Mouse (Mus musculus): ENCODE measurements around the gene Myo1g.

The Myo1g gene

GRCm38 (mm10) chr11:6487496-6487895 is 33.3 kb downstream of the Myo1g start:
- DNase-seq = no peak

- no peak for DNase-seq
Observed at GRCm38 (mm10) chr11:6486916-6487315, 33.8 kb downstream of the Myo1g start.

- DNase-seq = no peak
Observed at GRCm38 (mm10) chr11:6484244-6484959, 36.4 kb downstream of the Myo1g start.

GRCm38 (mm10) chr11:6483103-6483502 is 37.7 kb downstream of the Myo1g start:
- DNase-seq = no peak

- DNase-seq = no peak
Observed at GRCm38 (mm10) chr11:6481669-6482185, 39.0 kb downstream of the Myo1g start.

- DNase-seq = no peak
Observed at GRCm38 (mm10) chr11:6480681-6481405, 39.9 kb downstream of the Myo1g start.

- DNase-seq = no peak
Observed at GRCm38 (mm10) chr11:6480191-6480590, 40.6 kb downstream of the Myo1g start.

GRCm38 (mm10) chr11:6479231-6479630 is 41.5 kb downstream of the Myo1g start:
- no peak for DNase-seq

GRCm38 (mm10) chr11:6477350-6477749 is 43.4 kb downstream of the Myo1g start:
- no peak for DNase-seq

GRCm38 (mm10) chr11:6476876-6477275 is 43.9 kb downstream of the Myo1g start:
- no peak for DNase-seq

- peak; percentile 93 for DNase-seq
Observed at GRCm38 (mm10) chr11:6475867-6476484, 44.8 kb downstream of the Myo1g start, which contains the start of gene Purb. Gene Purb (minus strand): TSS chr11:6475917.

GRCm38 (mm10) chr11:6474874-6475731 is 45.7 kb downstream of the Myo1g start:
- DNase-seq = peak; percentile 62

GRCm38 (mm10) chr11:6474381-6474780 is 46.4 kb downstream of the Myo1g start:
- DNase-seq = no peak

- no peak for DNase-seq
Observed at GRCm38 (mm10) chr11:6472076-6472475, 48.7 kb downstream of the Myo1g start.

- DNase-seq = no peak
Observed at GRCm38 (mm10) chr11:6471493-6471892, 49.3 kb downstream of the Myo1g start.

GRCm38 (mm10) chr11:6471054-6471453 is 49.7 kb downstream of the Myo1g start:
- DNase-seq = no peak

- DNase-seq = no peak
Observed at GRCm38 (mm10) chr11:6468541-6468940, 52.2 kb downstream of the Myo1g start.

- peak; percentile 87 for DNase-seq
Observed at GRCm38 (mm10) chr11:6465122-6465521, 55.6 kb downstream of the Myo1g start.

GRCm38 (mm10) chr11:6463159-6463837 is 57.5 kb downstream of the Myo1g start:
- DNase-seq = no peak

Data from retina, postnatal 1 day (tissue).